In the genomic region with DNA sequence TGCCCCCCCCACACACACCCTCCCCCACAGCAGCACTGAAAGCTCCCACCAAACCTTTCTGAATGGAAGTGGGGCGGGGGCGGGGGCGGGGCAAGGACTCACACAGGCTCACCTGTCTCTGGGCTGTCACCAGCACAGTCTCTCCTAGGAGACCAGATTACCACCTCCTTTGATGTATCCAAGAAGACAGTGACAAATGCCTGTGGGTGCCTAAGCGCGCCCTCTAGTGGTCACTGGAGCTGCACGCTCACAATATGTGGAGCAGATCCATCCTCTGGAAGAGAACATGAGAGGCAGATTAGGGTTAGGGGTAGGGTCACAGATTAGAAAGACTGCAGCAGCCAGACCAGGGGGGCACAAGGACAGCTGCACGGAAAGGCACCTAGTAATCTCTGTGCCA, we compare ENCODE assay signal across 9 mouse cellular contexts. TPM values are rescaled to one million over a fixed set of nuclear protein-coding genes. Genes with fewer than 3 reads are reported as not detected.
DNase-seq lines count a peak whose midpoint lies in the region; ATAC-seq and TF ChIP-seq lines count a peak whose summit lies in the region.
"Had no signal": no experiment of that assay in that cellular context is flagged by ENCODE, and none has a peak within 500 bp of the region (broad histone marks: within the 10 kb centered on the region; RNA-seq: fewer than 3 reads in every experiment).

No protein-coding gene starts in this region.

- no peaks in the 10 kb centered on the region for H3K27me3 ChIP-seq in embryonic facial prominence, embryonic 14.5 days (replicated peaks; ENCODE audit: control insufficient read depth, insufficient read depth, low read length)
- no peaks in the 10 kb centered on the region for H3K27me3 ChIP-seq in kidney, postnatal 0 days (ENCODE audit: insufficient read depth, low read length)
- peaks cover 30% of the 10 kb centered on the region for H3K27me3 ChIP-seq in liver, embryonic 12.5 days (replicated peaks)
- H3K27me3 ChIP-seq: embryonic facial prominence, embryonic 15.5 days had no signal

- DNase-seq in CD4-positive, CD25-positive, alpha-beta regulatory T cell, adult 2 months (ENCODE audit: low read depth, low spot score), result peak; percentile 91
- peak; percentile 48 to 52 for DNase-seq in adrenal gland, postnatal 4 days (ENCODE audit: low spot score in 2 of 2)
- DNase-seq in embryonic facial prominence, embryonic 14.5 days (ENCODE audit: low spot score), result peak; percentile 77
- DNase-seq in heart, adult 9 months (ENCODE audit: low spot score in 2 of 2), result peak; percentile 31 to 62
- peak; percentile 81 for DNase-seq in kidney, postnatal 0 days (ENCODE audit: low spot score)
- DNase-seq in neural tube, embryonic 10.5 days (ENCODE audit: extremely low spot score, low spot score), result peak; percentile 88
- DNase-seq in telencephalon, adult 2 months (ENCODE audit: low read depth, low spot score), result peak; percentile 42

- H3K4me1 ChIP-seq in embryonic facial prominence, embryonic 14.5 days (ENCODE audit: control insufficient read depth, insufficient read depth, low read length), result no peaks in the 10 kb centered on the region
- no peaks in the 10 kb centered on the region for H3K4me1 ChIP-seq in kidney, postnatal 0 days (replicated peaks; ENCODE audit: insufficient read depth, low read length)
- peaks cover 12% of the 10 kb centered on the region for H3K4me1 ChIP-seq in liver, embryonic 12.5 days

- TF ChIP-seq CTCF in kidney, postnatal 0 days (IDR thresholded peaks at IDR 0.05; ENCODE audit: low read depth), result peak; percentile 90

- H3K27ac ChIP-seq in embryonic facial prominence, embryonic 14.5 days (replicated peaks; ENCODE audit: low read depth, low read length), result no peak overlapping the region
- H3K27ac ChIP-seq in kidney, postnatal 0 days, result no peak overlapping the region
- no peak overlapping the region for H3K27ac ChIP-seq in liver, embryonic 12.5 days
- H3K27ac ChIP-seq: embryonic facial prominence, embryonic 15.5 days had no signal

- 0 out of 2 replicates have a peak, but pooled peaks cover 4% of the 10 kb centered on the region for H3K9me3 ChIP-seq in embryonic facial prominence, embryonic 14.5 days (ENCODE audit: control insufficient read depth, low read length)
- no peaks in the 10 kb centered on the region for H3K9me3 ChIP-seq in kidney, postnatal 0 days (replicated peaks; ENCODE audit: low read length)
- no peaks in the 10 kb centered on the region for H3K9me3 ChIP-seq in liver, embryonic 12.5 days (replicated peaks)
- H3K9me3 ChIP-seq: embryonic facial prominence, embryonic 15.5 days had no signal

- no peak overlapping the region for H3K9ac ChIP-seq in embryonic facial prominence, embryonic 14.5 days (ENCODE audit: low read depth, low read length)
- H3K9ac ChIP-seq in kidney, postnatal 0 days (ENCODE audit: low read depth, low read length), result no peak overlapping the region
- H3K9ac ChIP-seq in liver, embryonic 12.5 days, result no peak overlapping the region
- H3K9ac ChIP-seq: embryonic facial prominence, embryonic 15.5 days had no signal

- 12% methylated on average over 7 of the region's 7 CpGs for WGBS in embryonic facial prominence, embryonic 14.5 days
- 7% methylated on average over 7 of the region's 7 CpGs for WGBS in kidney, postnatal 0 days
- WGBS in liver, embryonic 12.5 days (ENCODE audit: insufficient replicate concordance), result 3% methylated on average over 7 of the region's 7 CpGs

- H3K36me3 ChIP-seq in embryonic facial prominence, embryonic 14.5 days (ENCODE audit: control insufficient read depth, insufficient read depth, low read length), result no peaks in the 10 kb centered on the region
- H3K36me3 ChIP-seq in kidney, postnatal 0 days (ENCODE audit: insufficient read depth, low read length), result no peaks in the 10 kb centered on the region
- no peaks in the 10 kb centered on the region for H3K36me3 ChIP-seq in liver, embryonic 12.5 days
- H3K36me3 ChIP-seq: embryonic facial prominence, embryonic 15.5 days had no signal

- H3K4me2 ChIP-seq in embryonic facial prominence, embryonic 14.5 days (ENCODE audit: low read depth, low read length), result no peak overlapping the region
- H3K4me2 ChIP-seq in kidney, postnatal 0 days (ENCODE audit: low read length), result no peak overlapping the region
- H3K4me2 ChIP-seq in liver, embryonic 12.5 days, result no peak overlapping the region
- H3K4me2 ChIP-seq: embryonic facial prominence, embryonic 15.5 days had no signal

- H3K4me3 ChIP-seq in embryonic facial prominence, embryonic 14.5 days (ENCODE audit: low read depth, low read length), result no peak overlapping the region
- no peak overlapping the region for H3K4me3 ChIP-seq in kidney, postnatal 0 days (replicated peaks; ENCODE audit: low read depth, low read length)
- no peak overlapping the region for H3K4me3 ChIP-seq in liver, embryonic 12.5 days
- H3K4me3 ChIP-seq: embryonic facial prominence, embryonic 15.5 days had no signal

- ATAC-seq in embryonic facial prominence, embryonic 14.5 days (ENCODE audit: low read depth), result peak; percentile 75
- peak; percentile 66; the same call in 1 of the 2 replicates for ATAC-seq in kidney, postnatal 0 days (replicated peaks; ENCODE audit: low FRiP score, low read depth)
- ATAC-seq in liver, embryonic 12.5 days, result peak; percentile 64; the same call in 1 of the 2 replicates

RNA-seq across cellular contexts. Expression of a gene that starts 10.0 kb away (rescaled TPM):
- not detected for total RNA-seq in adrenal gland, postnatal 4 days (2021)
- not detected in 2 replicates for polyA plus RNA-seq in embryonic facial prominence, embryonic 14.5 days (2014; fragmentation: Nextera tagmentation; extraction: Ambion mirVana)
- 0.52 and 1.1 TPM in 2 replicates for polyA plus RNA-seq in kidney, postnatal 0 days (2015; fragmentation: Nextera tagmentation; extraction: Ambion mirVana)
- polyA plus RNA-seq in liver, embryonic 12.5 days (2016; fragmentation: Nextera tagmentation; extraction: Ambion mirVana), result 2.2 and 2.3 TPM in 2 replicates
- polyA plus RNA-seq: embryonic facial prominence, embryonic 15.5 days had no signal

RNA-seq across cellular contexts. Expression of a gene that starts 24.7 kb away (rescaled TPM):
- 10 to 100 TPM in 1 of 2 experiments, not detected in 1; 35.5 TPM for total RNA-seq in adrenal gland, postnatal 4 days (2021)
- polyA plus RNA-seq in embryonic facial prominence, embryonic 14.5 days (2014; fragmentation: Nextera tagmentation; extraction: Ambion mirVana), result not detected in 2 replicates
- polyA plus RNA-seq in kidney, postnatal 0 days (2015; fragmentation: Nextera tagmentation; extraction: Ambion mirVana), result 4.9 and 7.7 TPM in 2 replicates
- polyA plus RNA-seq in liver, embryonic 12.5 days (2016; fragmentation: Nextera tagmentation; extraction: Ambion mirVana), result not detected in 2 replicates

RNA-seq across cellular contexts. Expression of a gene that starts 45.6 kb away (rescaled TPM):
- total RNA-seq in adrenal gland, postnatal 4 days (2021), result not detected
- not detected in 2 replicates for polyA plus RNA-seq in embryonic facial prominence, embryonic 14.5 days (2014; fragmentation: Nextera tagmentation; extraction: Ambion mirVana)
- 0.62 TPM in 1 of 2 replicates, not detected in the other for polyA plus RNA-seq in kidney, postnatal 0 days (2015; fragmentation: Nextera tagmentation; extraction: Ambion mirVana)
- polyA plus RNA-seq in liver, embryonic 12.5 days (2016; fragmentation: Nextera tagmentation; extraction: Ambion mirVana), result 0.46 TPM in 1 of 2 replicates, not detected in the other
- polyA plus RNA-seq: embryonic facial prominence, embryonic 15.5 days had no signal
